Mouse (Mus musculus) left cerebral cortex, adult 11 months (tissue): ENCODE results near the gene Scn10a.
A peak's percentile ranks its signal among the peaks of the same experiment; 100 is the strongest.

Experiments used
- DNase-seq: peaks from one replicate; pipeline ENCODE4 v3.0.0; 2022; ENCODE audit warnings: low spot score

Gene Scn10a

DNA sequence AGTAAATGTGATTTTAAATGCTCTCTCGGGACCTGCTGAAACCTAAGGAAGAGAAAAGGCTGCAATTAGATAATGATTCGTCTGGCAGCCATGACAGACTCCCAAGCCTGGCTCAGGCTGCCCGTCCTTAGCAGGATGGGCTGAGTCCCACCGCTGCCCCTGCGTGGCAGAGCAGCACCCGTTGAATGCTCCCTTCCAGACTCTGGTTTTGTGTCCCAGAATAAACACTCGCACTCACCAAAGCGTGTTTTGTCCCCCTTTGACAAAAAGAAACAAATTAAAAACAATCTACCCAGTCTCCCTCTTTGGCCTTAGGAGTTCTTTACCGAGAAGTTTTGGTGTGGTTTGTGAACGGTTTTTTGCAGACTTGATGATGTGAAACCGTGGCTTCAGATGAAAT, at the start of gene Scn10a:
Gene Scn10a (minus strand): TSS at position 101 of the 400 bp plus-strand sequence.
- DNase-seq = no peak

GRCm38 (mm10) chr9:119768585-119768984, 49.5 kb upstream of the Scn10a start:
- DNase-seq = no peak

DNA sequence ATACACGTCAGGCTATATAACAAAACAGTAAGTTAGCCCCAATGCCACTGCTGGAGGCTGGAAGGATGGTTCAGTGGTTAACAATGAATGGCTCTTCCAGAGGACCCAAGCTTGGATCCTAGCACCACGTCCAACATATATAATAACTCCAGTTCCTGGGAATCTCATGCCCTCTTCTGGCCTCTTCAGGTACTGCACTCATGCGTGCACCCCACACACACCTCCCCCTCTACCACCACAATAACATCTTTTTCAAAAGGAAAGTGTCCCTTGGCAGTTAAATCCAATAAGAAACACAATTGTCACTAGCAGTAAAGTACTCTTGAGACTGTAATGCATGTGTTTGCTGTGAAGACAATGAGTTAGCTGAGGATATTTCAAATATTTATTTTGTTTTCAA, 41.1 kb upstream of the Scn10a start:
- DNase-seq = no peak

GRCm38 (mm10) chr9:119759457-119759856, 40.3 kb upstream of the Scn10a start:
- DNase-seq = no peak

- DNase-seq = peak; percentile 24
These were observed 32.4 kb upstream of the Scn10a start for GRCm38 (mm10) chr9:119751507-119751906.

DNA sequence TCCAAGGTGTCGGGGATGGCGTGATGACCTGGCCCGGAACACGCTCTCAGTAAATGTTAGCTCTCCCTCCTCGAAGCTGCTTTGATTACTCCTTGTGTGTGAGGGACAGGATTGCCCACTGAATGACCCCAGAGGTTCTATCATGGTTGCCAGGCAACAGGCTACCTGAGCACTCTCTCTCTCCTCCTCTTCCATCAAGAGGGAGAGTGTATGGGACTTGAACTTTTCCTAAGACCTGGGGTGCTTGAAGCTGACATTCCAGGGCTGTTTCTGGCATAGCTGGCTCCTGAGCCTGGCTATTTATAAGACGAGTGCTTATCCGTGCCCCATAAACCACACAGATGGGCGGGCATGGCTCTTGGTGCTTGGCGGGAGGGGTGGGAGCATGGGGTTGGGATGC, 30.0 kb upstream of the Scn10a start:
- DNase-seq = no peak

DNA sequence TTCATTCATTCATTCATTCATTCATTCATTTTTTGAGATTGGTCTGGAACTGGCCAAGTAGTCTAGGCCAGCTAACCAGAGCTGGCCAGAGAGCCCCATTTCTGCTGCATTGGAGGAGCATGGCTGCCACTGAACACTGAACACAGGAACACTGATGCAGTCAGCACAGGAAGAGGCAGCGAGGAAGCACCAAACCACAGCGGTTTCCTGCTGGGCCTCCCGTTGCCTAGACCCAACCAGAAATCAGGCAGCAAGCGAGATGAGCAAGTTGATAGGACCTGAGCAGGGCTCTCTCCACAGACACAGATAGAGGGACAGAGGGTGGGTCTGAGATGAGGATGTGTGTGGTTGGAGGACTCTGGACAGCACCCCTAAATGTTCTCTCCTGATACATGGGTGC, 24.8 kb upstream of the Scn10a start:
- DNase-seq = no peak

DNA sequence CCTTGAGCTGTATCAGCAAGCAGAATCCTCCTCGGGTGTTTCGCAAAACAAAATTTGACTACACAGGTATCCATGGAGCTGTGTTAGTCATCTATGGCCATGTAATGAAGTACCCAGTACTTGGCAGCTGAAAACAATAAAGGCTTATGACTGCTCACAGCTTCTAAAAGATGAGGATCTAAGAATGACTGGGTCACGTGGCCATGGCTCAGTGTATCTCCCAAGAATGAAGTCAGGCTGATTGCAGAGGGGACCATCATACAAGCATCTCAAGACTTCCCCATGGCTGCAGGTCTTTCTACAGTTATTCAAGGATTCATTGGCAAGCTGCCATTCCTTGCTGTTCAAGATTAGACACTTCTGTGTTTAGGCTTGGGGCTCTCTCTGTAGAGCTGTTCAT, 24.2 kb upstream of the Scn10a start:
- no peak for DNase-seq

GRCm38 (mm10) chr9:119741101-119741786, 22.1 kb upstream of the Scn10a start:
- DNase-seq = no peak

DNA sequence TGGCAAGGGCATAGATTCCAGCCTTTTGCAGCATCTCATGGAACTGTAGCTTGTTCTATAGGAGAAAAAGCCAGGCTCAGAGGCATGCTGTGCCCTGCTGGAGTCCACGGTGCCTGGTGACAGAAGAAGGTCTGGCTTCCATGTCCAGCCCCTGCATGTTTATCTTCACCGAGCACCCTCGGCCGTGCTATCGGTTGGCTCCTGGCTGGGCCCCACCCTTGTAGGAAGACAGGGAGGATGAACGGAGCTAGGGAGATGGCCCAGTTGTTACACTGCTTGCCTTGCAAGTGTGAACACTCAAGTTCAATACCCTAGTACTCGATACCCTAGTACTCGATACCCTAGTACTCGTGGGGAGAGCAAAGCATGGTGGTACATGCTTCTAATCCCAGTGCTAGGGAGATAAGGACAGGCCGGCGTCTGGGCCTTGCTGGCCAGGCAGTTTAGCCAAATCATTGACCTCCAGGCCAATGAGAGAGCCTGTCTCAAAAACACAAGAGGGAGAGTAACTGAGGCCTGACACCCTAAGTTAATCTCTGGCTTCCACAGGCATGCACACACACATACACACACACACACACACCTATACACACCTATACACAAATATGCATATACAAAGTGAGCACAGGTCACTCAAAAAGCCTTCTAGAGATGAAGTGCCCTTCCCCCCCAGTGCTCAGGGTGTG, 9.4 kb upstream of the Scn10a start:
- no peak for DNase-seq

DNA sequence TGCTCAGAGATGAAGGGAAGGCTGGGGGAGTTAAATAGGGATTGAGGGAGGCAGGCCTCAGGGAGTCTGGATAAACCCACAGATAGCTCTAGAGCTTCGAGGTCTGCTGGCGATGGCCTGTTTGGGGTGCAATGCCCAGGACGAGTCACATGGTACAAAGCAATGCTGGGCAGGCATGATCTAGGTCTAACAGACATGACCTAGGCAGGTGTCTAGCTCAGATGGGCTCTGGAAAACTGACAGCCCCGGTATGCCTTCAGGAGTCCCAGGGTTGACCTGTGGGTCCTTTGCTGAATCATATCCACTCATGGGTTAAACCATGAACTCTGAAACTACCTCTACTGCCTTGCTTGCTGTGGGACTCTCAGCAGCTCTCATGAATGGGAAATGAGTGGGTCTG, 7.9 kb upstream of the Scn10a start:
- no peak for DNase-seq

DNA sequence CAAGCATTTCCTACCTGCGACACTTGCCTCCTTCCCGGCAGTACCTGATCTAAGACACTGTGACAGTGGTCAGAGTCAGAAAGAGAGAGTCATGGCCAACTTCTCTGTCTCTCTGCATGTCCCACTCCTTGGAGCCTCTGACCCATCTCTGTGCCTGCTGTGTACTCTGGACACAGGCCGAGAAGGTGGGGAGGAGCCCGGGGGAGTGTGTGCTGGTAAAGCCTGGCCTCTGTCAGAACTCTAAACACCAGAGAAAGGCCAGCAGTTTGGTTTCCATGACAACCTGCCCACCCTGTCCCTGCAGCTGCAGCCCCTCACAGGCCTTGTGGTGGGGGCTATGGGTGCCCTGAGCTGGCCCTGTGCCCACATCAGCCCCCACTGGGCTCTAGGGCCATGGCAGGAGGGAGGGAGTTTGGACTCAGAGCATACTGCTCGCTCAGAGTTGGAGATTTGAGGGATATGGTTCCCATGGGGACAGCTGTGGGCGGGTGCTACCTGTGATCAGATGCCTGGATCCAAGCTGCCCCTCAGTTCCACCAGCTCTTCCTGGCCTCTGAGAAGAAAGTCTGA, 6.3 kb upstream of the Scn10a start:
- peak; percentile 3 for DNase-seq

GRCm38 (mm10) chr9:119706700-119707099, 12.4 kb downstream of the Scn10a start:
- no peak for DNase-seq

DNA sequence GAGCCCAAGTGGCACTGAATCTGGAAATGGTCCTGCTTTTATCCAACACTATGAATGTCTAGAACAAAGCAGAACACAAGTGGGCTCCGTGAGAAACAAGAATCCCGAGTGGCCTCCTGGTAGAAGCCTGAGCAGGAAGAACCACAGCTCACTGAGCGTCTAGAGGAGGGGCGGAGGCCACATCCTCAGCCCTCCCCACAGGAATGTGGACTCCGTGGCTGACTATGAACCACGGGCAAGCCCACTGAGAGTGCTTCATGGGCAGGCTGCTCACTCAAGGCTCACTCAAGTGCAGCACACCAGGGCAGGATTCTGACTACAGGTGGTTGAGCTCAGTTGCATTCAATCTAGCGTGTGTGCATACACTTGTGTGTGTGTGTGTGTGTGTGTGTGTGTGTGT, 27.6 kb downstream of the Scn10a start:
- DNase-seq = no peak

GRCm38 (mm10) chr9:119691001-119691400, 28.1 kb downstream of the Scn10a start:
- DNase-seq = no peak

GRCm38 (mm10) chr9:119687893-119688292, 31.2 kb downstream of the Scn10a start:
- DNase-seq = no peak

DNA sequence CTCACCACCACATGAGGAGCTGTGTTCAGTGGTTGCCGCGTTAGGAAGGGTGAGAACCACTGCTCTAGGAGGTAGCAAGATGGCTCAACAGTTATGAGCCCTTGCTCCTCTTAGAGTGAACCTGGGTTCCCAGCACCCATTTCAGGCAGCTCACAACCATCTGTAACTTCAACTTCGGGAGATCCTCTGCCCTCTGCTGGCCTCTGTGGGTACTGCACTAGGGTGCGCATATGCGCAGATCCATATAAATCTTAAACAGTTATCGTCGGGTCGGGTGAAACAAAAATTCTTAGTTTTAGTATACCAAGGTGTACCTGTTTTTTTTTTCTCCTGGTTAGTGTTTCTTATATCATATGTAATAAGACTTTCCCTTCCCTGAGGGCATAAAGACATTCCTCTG, 32.9 kb downstream of the Scn10a start:
- DNase-seq = no peak

GRCm38 (mm10) chr9:119680896-119681295, 38.2 kb downstream of the Scn10a start:
- DNase-seq = no peak

GRCm38 (mm10) chr9:119664109-119664508, 55.0 kb downstream of the Scn10a start:
- no peak for DNase-seq

- DNase-seq = no peak
These were observed 63.0 kb downstream of the Scn10a start for GRCm38 (mm10) chr9:119656111-119656510.

DNA sequence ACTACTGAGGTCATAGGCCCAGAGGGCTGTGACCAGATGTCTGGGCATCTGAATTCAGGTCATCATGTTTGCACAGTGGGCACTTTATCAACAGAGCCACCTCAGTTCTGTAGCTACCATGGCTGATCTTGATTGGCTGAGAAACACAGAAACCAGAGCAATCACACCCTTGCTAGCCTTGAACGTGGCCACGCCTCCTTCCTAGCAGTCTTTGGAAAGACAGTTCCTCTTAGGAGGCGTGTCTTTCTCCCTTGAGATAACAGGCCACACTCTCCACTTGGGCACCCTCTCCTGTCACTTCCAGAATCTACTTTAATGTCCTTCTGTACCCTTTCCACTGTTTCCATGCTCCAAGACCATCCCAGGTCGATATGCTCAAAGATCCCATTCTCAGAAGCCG, 65.4 kb downstream of the Scn10a start:
- no peak for DNase-seq

GRCm38 (mm10) chr9:119646942-119647547, 72.1 kb downstream of the Scn10a start:
- DNase-seq = peak; percentile 29

DNA sequence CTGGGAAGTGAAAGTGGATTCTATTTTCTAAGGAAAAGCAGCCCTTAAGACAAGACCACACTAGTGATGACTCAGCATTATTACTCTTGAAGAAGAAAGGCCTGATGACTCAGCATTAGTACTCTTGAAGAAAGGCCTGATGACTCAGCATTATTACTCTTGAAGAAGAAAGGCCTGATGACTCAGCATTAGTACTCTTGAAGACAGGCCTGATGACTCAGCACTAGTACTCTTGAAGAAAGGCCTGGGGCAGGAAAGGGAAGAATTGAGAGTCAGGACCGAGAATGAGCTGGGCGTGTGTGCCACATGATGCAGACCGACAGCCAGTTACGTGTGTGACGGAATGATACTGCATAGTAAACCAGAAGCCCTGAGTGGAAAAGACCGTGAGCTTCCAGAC, 77.1 kb downstream of the Scn10a start:
- DNase-seq = no peak
